Mouse (Mus musculus) gonadal fat pad, adult 2 months (tissue): Measurements from ENCODE around the gene 1700122O11Rik. TPM values are rescaled to one million over a fixed set of nuclear protein-coding genes. Genes with fewer than 3 reads are reported as not detected.

Experiments
- DNase-seq: peaks from one replicate; pipeline ENCODE4 v3.0.0-alpha.2; 2012; ENCODE audit warnings: low read depth
- polyA plus RNA-seq: library from polyadenylated mRNA; depleted of rRNA; stranded (reverse); fragments of >200 nt; gene quantifications from 2 replicates; pipeline ENCODE4 v1.2.3, GENCODE M21; 2012

Gene 1700122O11Rik
- polyA plus RNA-seq, 1 experiment, result not detected

GRCm38 (mm10) chr17:48027677-48028076, 10.4 kb downstream of the 1700122O11Rik start:
- no peak for DNase-seq

- no peak for DNase-seq
Measured at GRCm38 (mm10) chr17:48027019-48027418, 11.1 kb downstream of the 1700122O11Rik start.

GRCm38 (mm10) chr17:48024045-48024444, 14.0 kb downstream of the 1700122O11Rik start:
- no peak for DNase-seq

- DNase-seq, result no peak
Measured at GRCm38 (mm10) chr17:48019585-48019984, 18.5 kb downstream of the 1700122O11Rik start.

- DNase-seq, result no peak
Measured at GRCm38 (mm10) chr17:48016566-48016965, 21.5 kb downstream of the 1700122O11Rik start.

- DNase-seq, result no peak
Measured at GRCm38 (mm10) chr17:48012561-48012960, 25.5 kb downstream of the 1700122O11Rik start.

GRCm38 (mm10) chr17:48011105-48011504, 27.0 kb downstream of the 1700122O11Rik start:
- DNase-seq, result no peak

GRCm38 (mm10) chr17:48010283-48010682, 27.8 kb downstream of the 1700122O11Rik start:
- DNase-seq, result no peak

GRCm38 (mm10) chr17:48005816-48006215, 32.3 kb downstream of the 1700122O11Rik start:
- DNase-seq, result no peak

- no peak for DNase-seq
Measured at GRCm38 (mm10) chr17:48005091-48005490, 33.0 kb downstream of the 1700122O11Rik start.

- no peak for DNase-seq
Measured at GRCm38 (mm10) chr17:48004619-48005018, 33.5 kb downstream of the 1700122O11Rik start.

GRCm38 (mm10) chr17:48002486-48002885, 35.6 kb downstream of the 1700122O11Rik start:
- peak; percentile 5 for DNase-seq

GRCm38 (mm10) chr17:48001586-48002361, 36.3 kb downstream of the 1700122O11Rik start:
- peak; percentile 84 for DNase-seq

- DNase-seq, result no peak
Measured at GRCm38 (mm10) chr17:48001157-48001556, 36.9 kb downstream of the 1700122O11Rik start.

- DNase-seq, result no peak
Measured at GRCm38 (mm10) chr17:47999812-48000211, 38.3 kb downstream of the 1700122O11Rik start.

- no peak for DNase-seq
Measured at GRCm38 (mm10) chr17:47999403-47999802, 38.7 kb downstream of the 1700122O11Rik start.

- DNase-seq, result no peak
Measured at GRCm38 (mm10) chr17:47997806-47998205, 40.3 kb downstream of the 1700122O11Rik start.

- no peak for DNase-seq
Measured at GRCm38 (mm10) chr17:47990392-47991123, 47.5 kb downstream of the 1700122O11Rik start.

GRCm38 (mm10) chr17:47989951-47990378, 48.1 kb downstream of the 1700122O11Rik start:
- no peak for DNase-seq

GRCm38 (mm10) chr17:47988811-47989210, 49.3 kb downstream of the 1700122O11Rik start:
- no peak for DNase-seq

- DNase-seq, result no peak
Measured at GRCm38 (mm10) chr17:47988074-47988473, 50.0 kb downstream of the 1700122O11Rik start.
